Mouse (Mus musculus) embryo, embryonic 10 days (tissue): ENCODE measurements around the gene Rad51.
A peak's percentile ranks its signal among the peaks of the same experiment; 100 is the strongest.

Experiments
- DNase-seq: peaks from one replicate; pipeline ENCODE4 v3.0.0-alpha.2; 2015; ENCODE audit warnings: low spot score

Gene Rad51

DNA sequence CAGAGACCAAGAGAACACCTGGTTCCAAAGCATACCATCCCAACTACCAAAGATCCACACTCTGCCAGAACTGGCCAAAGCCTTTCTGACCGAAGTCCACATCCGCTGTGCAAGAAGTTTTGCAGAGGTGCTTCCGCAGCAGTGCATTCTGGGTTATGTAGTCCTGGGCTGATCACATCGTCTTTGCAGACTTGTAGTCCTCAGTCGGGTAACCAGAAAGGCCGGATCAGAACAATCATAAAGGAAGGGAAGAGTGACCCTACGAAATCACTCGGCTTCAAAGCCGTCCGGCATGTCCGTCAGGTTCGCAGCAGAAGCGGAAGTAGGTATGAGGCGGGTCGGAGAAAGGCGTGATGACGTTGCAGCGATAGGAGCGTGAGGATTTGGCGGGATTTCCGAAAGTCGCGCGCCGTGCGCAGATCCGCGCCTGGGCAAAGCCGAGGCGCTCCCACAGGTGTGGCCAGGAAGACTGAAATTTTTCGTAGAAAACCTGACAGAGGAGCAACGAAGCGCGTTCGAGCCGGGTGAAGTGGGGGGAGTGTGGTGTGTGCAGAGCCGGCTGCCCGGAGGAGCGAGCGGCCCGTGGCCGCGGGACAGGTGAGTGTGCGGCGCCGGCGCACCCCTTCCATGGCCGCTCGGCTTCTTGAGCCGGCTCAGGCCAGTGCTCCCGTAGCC is at the start of gene Rad51:
Gene Rad51 (plus strand): TSS at position 356 of the 675 bp plus-strand sequence.
- DNase-seq = peak; percentile 96

- no peak for DNase-seq
Observed at GRCm38 (mm10) chr2:119072397-119072796, 40.2 kb upstream of the Rad51 start.

- DNase-seq = no peak
Observed at GRCm38 (mm10) chr2:119086156-119086555, 26.4 kb upstream of the Rad51 start.

GRCm38 (mm10) chr2:119101552-119101951 is 11.0 kb upstream of the Rad51 start:
- no peak for DNase-seq

DNA sequence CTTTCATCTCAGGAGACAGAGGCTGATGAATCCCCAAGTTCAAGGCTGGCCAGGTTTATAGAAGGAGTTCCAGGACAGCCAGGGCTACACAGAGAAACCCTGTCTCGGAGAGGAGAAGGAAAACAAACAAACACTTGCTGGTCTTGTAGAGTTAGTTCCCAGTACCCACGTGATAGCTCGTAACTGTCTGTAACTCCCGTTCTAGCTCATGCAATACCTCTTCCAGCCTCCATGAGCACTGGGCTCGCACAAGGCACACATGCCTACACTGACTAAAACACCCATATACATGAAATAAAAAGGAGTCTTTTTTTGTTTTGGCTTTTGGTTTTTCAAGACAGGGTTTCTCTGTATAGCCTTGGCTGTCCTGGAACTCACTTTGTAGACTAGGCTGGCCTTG is 6.0 kb upstream of the Rad51 start:
- no peak for DNase-seq

- DNase-seq = peak; percentile 75
Observed at GRCm38 (mm10) chr2:119108554-119108953, 4.0 kb upstream of the Rad51 start.

DNA sequence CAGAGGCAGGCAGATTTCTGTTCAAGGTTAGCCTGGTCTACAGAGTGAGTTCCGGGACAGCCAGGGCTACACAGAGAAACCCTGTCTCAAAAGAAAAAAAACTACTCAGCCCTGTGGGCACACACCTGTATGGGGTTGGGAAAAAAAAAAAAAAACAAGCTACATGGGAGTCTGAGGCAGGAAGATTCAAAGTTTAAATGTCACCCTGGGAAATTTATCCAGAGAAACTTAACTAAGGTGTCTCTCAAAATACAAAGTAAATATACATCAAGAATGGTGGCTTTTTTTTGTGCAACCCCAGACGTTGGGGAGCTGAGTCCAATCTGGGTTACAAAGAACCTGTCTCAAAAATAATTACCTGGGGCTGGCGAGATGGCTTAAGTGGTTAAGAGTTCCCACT is 1.5 kb upstream of the Rad51 start:
- no peak for DNase-seq

DNA sequence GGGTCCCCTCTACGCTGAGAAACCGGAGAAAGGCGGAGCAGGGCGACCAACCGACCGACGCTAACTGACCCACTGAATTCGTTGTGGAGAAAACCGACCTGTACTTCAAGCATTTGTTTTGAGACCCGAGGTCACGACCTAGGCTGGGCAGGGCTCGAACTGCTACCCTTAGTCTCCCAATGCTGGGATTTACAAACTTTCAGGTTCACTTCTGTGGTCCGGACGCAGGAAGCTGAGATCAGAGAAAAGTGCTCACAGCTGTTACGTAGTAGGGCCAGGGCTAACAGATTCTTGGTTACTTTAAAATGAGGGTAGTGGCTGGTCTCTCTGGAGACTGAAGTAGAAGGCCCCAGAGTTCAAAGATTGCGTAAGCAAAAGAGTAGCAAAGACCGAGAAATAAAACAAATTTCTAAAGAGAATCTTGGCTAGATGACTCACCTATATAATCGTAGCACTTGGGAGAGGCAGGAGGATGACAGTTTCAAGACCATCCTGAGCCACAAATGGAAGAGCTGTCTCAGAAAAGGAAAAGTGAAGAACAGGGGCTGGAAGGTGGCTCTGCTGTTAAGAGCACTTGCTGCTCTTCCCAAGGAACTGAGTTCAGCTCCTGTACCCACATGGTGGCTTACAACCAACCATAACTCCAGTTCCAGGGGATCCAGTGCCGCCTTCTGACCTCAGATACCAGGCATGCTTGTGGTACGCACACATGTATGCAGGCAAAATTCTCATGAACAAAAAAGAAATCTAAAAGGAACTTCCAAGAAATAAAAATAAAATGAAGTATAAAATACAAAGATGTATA is 730 bp downstream of the Rad51 start:
- DNase-seq = peak; percentile 40

DNA sequence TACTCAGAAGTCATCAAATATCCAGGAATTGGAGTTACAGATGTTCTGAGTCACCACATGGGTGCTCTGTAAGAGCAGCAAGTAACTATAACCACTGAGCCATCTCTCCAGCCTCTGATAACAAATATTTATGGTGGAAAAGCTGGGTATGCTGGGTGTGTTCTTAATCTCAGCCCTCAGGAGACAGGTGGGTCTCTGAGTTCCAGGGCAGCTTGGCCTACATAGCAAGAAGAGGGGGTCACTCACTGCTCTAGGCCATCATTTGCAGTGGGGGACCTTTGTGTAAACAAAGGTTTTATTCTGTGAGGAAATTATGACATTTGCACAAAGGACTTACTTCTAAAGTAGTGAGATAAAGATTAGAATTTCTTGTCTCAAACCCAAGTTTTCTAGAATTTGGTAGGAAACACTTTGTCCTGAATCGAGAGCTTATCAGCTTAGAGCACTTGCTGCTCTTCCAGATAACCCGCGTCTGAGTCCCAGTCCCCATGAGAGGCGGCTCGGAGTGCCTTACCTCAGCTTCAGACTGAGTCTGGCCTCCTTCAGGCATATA is 23.8 kb downstream of the Rad51 start:
- no peak for DNase-seq

DNA sequence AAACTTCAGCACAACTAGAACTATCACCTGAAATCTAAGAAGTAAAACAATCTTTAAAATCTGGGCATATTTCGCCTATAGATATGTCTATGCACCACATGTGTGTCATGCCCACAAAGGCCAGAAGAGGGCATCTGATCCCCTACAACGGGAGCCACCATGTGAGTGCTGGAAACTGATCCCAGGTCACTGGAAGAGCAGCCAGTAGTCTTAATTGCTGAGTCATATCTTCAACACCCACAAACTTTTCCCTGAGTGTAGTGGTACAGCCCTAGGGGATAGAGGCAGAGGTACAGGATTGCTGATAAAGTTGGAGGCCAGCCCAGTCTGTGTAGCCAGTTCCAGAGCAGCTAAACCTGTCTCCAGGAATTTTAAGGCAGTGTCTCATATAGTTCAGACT is 32.6 kb downstream of the Rad51 start:
- no peak for DNase-seq

GRCm38 (mm10) chr2:119146435-119146834 is 33.8 kb downstream of the Rad51 start:
- DNase-seq = no peak

- DNase-seq = no peak
Observed at GRCm38 (mm10) chr2:119147160-119147678, 34.6 kb downstream of the Rad51 start.

DNA sequence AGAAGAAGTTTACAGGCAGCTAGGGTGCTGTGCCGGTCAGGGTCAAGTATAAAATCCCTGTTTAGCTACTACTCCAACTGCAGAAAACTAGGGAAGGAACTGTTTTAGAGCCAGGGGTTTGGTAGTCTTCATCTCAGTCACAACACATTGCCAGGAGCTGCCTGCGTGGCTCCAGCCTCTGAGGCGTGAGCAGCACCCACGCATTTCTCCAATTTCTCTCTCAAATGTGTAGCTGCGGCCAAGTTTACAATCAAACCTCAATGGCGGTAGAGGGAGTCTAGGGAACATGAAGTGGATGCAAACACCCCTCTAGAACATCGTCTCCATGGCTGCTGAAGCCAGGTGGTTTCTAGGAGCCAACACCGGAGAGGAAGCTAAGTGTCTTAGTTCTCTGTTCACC is 35.2 kb downstream of the Rad51 start:
- DNase-seq = no peak

- no peak for DNase-seq
Observed at GRCm38 (mm10) chr2:119152255-119152654, 39.7 kb downstream of the Rad51 start.

DNA sequence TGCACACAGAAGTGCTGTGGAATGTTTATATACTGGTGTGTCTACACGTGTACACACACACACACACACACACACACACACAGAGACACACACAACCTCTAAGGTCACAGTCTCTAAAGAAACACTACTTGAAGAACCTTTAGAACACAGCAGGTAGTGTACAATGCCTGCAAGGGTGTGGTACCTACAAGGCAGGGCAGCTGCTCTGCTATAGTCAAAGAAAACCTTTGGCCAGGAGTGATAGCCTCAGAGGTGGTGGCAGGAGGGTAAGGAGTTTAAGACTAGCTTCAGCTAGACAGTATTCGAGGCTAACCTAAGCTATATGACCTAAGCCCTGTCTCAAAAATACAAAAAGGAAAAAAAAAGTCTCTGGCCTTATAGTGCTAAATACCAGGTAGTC is 42.1 kb downstream of the Rad51 start:
- no peak for DNase-seq

- DNase-seq = peak; percentile 24
Observed at GRCm38 (mm10) chr2:119155388-119155787, 42.8 kb downstream of the Rad51 start.

DNA sequence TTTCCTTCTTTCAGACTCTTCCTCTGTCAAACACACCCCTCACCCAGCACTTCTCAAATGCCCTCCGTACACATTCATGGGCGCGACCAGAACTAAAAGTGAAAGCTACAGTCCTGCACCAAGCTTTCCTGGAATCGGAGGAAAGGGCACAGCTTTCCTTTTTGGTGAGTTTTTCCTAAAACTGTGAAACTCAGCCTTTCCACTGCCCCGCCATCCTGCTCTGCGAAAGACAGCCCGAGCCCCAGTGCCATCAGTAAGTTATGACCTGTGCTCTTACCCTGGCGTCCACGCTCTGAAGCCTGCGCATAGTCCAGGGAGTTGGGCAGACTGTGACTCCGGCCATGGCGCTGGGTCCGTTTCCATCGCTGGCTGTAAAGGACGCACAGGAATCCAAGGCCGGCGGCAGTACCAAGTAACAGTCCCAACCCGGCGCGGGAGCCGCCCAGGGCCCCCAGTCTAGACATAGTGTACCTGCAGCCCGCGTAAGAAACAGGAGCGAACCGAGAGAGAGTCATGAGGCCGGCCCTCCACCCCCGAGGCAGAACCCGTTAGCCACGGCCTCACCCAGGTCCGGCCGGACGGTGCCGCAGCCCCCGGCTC is 43.6 kb downstream of the Rad51 start:
- DNase-seq = peak; percentile 38

- peak; percentile 99 for DNase-seq
Observed at GRCm38 (mm10) chr2:119156681-119157572, 44.3 kb downstream of the Rad51 start, which contains the start of gene Rmdn3. TSS of gene Rmdn3 (minus strand) at chr2:119157034.

- DNase-seq = no peak
Observed at GRCm38 (mm10) chr2:119157836-119158235, 45.2 kb downstream of the Rad51 start.

GRCm38 (mm10) chr2:119161247-119161646 is 48.7 kb downstream of the Rad51 start:
- DNase-seq = no peak

DNA sequence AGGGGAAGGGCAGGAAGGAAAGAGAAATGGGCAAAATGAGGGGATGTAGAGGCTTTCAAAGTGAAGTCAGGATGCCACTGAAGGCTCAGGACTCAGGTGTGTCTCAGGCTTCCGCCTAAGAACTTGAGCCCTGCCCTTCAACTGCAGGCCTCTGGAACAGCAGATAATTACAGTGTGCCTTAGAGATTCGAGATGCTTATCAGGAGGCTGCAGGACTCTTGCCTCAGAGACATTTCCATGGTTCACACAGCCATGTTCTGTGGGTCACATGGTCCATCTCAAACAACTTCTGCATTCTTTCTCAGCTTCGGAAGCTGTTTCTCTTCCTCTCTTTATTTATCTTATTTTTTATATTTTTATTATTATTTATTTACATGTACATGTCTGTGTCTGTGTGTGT is 50.5 kb downstream of the Rad51 start:
- no peak for DNase-seq
